In the genomic region with DNA sequence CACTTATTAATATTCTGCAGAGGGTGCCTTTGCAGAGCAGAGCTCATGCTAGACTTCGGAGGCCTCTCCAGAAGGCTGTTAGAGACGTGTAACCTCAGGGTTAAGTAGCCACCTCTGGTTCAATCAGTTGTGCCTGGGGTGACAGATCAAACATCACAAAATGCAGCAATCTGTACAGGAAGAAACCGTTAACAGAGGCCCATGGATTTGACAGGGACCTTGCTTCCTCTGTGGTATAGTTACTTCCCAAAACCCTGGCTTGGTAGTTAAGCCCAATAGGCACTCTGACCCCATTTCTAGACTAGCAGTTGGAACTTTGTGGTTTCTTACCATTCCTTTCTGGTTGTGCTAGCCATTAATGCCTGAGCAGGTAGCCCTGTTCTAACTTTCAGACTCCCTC, we compare ENCODE assay signal across 17 mouse cellular contexts.
"Had no signal": no experiment of that assay in that cellular context is flagged by ENCODE, and none has a peak within 500 bp of the region (broad histone marks: within the 10 kb centered on the region; RNA-seq: fewer than 3 reads in every experiment).

No protein-coding gene starts in this region.

- H3K4me3 ChIP-seq: left cerebral cortex, adult 2 months; lung, embryonic 15.5 days; midbrain, embryonic 12.5 days had no signal

- H3K4me1 ChIP-seq: lung, embryonic 15.5 days had no signal

- H3K9me3 ChIP-seq: lung, embryonic 15.5 days; midbrain, embryonic 12.5 days had no signal

- DNase-seq: kidney, adult 11 months; kidney, adult 8-10 months; kidney, postnatal 36 days; layer of hippocampus, postnatal 36 days; lung, adult 18-20 months; lung, postnatal 10 days; lung, postnatal 36 days; right cerebral cortex, postnatal 4 days; thymus, adult 2 months; thymus, postnatal 25 days had no signal

- H3K27ac ChIP-seq: kidney, postnatal 0 days; left cerebral cortex, adult 2 months; liver, embryonic 14.5 days; lung, embryonic 15.5 days; midbrain, embryonic 12.5 days; stomach, postnatal 0 days had no signal

- H3K36me3 ChIP-seq: lung, embryonic 15.5 days; midbrain, embryonic 12.5 days had no signal

- ATAC-seq: midbrain, embryonic 16.5 days had no signal

- H3K27me3 ChIP-seq: lung, embryonic 15.5 days; midbrain, embryonic 12.5 days had no signal

- H3K9ac ChIP-seq: liver, embryonic 14.5 days; lung, embryonic 15.5 days; midbrain, embryonic 12.5 days had no signal

- H3K4me2 ChIP-seq: lung, embryonic 15.5 days; midbrain, embryonic 12.5 days had no signal
